Mouse (Mus musculus) hindbrain, embryonic 16.5 days (tissue): Measurements from ENCODE around the gene Ovol3. TPM values are rescaled to one million over a fixed set of nuclear protein-coding genes. Genes with fewer than 3 reads are reported as not detected.

Experiments used
- ATAC-seq: fragments of 200-750 bp; cut with Nextera tagmentation; 2 replicates; pipeline ENCODE4 v1.8.0; 2017; ENCODE audit warnings: moderate TSS enrichment, moderate library complexity
- H3K27ac ChIP-seq: fragments of 300-500 bp; sonication (generic); 2 replicates; pipeline ENCODE4 v1.5.1; 2014; ENCODE audit warnings: low read depth, mild to moderate bottlenecking, control low read depth, low read length, moderate library complexity
- H3K27me3 ChIP-seq: fragments of 300-500 bp; sonication (generic); replicated peaks from 2 replicates; pipeline ENCODE4 v1.6.1; 2014; ENCODE audit warnings: low read length; ENCODE audit not compliant: control insufficient read depth, insufficient read depth
- H3K36me3 ChIP-seq: fragments of 300-500 bp; sonication (generic); 2 replicates; pipeline ENCODE4 v1.6.1; 2014; ENCODE audit warnings: mild to moderate bottlenecking, low read length, moderate library complexity, mixed read lengths; ENCODE audit not compliant: control insufficient read depth, insufficient read depth
- H3K4me1 ChIP-seq: fragments of 300-500 bp; sonication (generic); 2 replicates; pipeline ENCODE4 v1.6.1; 2014; ENCODE audit warnings: low read depth, low read length; ENCODE audit not compliant: control insufficient read depth, insufficient read depth
- H3K4me2 ChIP-seq: fragments of 300-500 bp; sonication (generic); 2 replicates; pipeline ENCODE4 v1.6.1; 2014; ENCODE audit warnings: mild to moderate bottlenecking, low read length, control low read depth, moderate library complexity
- H3K4me3 ChIP-seq: fragments of 300-500 bp; sonication (generic); 2 replicates; pipeline ENCODE4 v1.5.1; 2014; ENCODE audit warnings: mild to moderate bottlenecking, low read length, control low read depth, moderate library complexity
- H3K9ac ChIP-seq: fragments of 300-500 bp; sonication (generic); 2 replicates; pipeline ENCODE4 v1.6.1; 2014; ENCODE audit warnings: low read depth, mild to moderate bottlenecking, control low read depth, low read length, moderate library complexity
- H3K9me3 ChIP-seq: fragments of 300-500 bp; sonication (generic); 2 replicates; pipeline ENCODE4 v1.6.1; 2014; ENCODE audit warnings: mild to moderate bottlenecking, low read length, moderate library complexity; ENCODE audit not compliant: control insufficient read depth
- WGBS: fragments of 180-500 bp; shearing (Covaris S2); extraction: QIAGEN DNeasy Blood & Tissue Kit; methylation state at CpG from one replicate; pipeline ENCODE4 v1.1.7; 2014; 5-methylcytosine and 5-hydroxymethylcytosine counted together
- polyA plus RNA-seq: library from polyadenylated mRNA; unstranded; fragments of >200 nt; fragmentation: Nextera tagmentation; extraction: Ambion mirVana; gene quantifications from 2 replicates; pipeline ENCODE4 v1.2.1, GENCODE M21; 2015

The Ovol3 gene
- polyA plus RNA-seq, 1 experiment from 2014 or later, result not detected

GRCm38 (mm10) chr7:30193013-30193412 is 42.5 kb downstream of the Ovol3 start:
- peak overlapping the region; percentile 89; the same call in 1 of the 2 replicates for H3K27ac ChIP-seq
- H3K4me3 ChIP-seq, result peak overlapping the region; percentile 92
- H3K36me3 ChIP-seq, result peaks cover 24% of the 10 kb centered on the region
- WGBS, result 24% methylated on average over 9 of the region's 9 CpGs
- H3K4me1 ChIP-seq, result peaks cover 16% of the 10 kb centered on the region
- H3K4me2 ChIP-seq, result peak overlapping the region; percentile 66
- peak overlapping the region; percentile 89 for H3K9ac ChIP-seq
- H3K9me3 ChIP-seq, result no peaks in the 10 kb centered on the region
- H3K27me3 ChIP-seq, result no peaks in the 10 kb centered on the region
- ATAC-seq, result no peak

- no peak for ATAC-seq
- H3K4me1 ChIP-seq, result peaks cover 16% of the 10 kb centered on the region
- WGBS, result 89% methylated on average over 12 of the region's 12 CpGs
- no peak overlapping the region for H3K4me2 ChIP-seq
- H3K9me3 ChIP-seq, result no peaks in the 10 kb centered on the region
- H3K9ac ChIP-seq, result no peak overlapping the region
- H3K36me3 ChIP-seq, result peaks cover 26% of the 10 kb centered on the region
- H3K4me3 ChIP-seq, result no peak overlapping the region
- no peak overlapping the region for H3K27ac ChIP-seq
- no peaks in the 10 kb centered on the region for H3K27me3 ChIP-seq
These were observed 43.4 kb downstream of the Ovol3 start for GRCm38 (mm10) chr7:30192088-30192487.

DNA sequence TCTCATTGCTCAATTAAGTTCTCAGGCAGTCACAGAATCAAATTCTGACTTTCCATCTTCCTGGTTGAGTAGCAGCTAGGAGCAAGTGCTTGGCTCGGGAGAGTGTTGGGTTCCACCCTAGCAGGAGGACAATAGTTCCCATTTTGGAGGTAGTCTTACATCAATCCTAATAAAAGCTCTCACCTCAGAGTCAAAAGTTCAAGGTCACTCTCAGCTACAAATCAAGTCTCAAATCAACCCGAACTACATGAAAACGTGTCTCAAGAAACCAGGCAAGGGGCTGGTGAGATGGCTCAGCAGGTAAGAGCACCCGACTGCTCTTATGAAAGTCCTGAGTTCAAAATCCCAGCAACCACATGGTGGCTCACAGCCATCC is 46.4 kb downstream of the Ovol3 start:
- peaks cover 13% of the 10 kb centered on the region for H3K4me1 ChIP-seq
- no peak for ATAC-seq
- H3K9ac ChIP-seq, result no peak overlapping the region
- H3K36me3 ChIP-seq, result peaks cover 36% of the 10 kb centered on the region
- no peak overlapping the region for H3K27ac ChIP-seq
- no peaks in the 10 kb centered on the region for H3K9me3 ChIP-seq
- H3K4me3 ChIP-seq, result no peak overlapping the region
- 84% methylated on average over 4 of the region's 4 CpGs for WGBS
- no peaks in the 10 kb centered on the region for H3K27me3 ChIP-seq
- H3K4me2 ChIP-seq, result no peak overlapping the region

GRCm38 (mm10) chr7:30188344-30189115 is 47.0 kb downstream of the Ovol3 start:
- H3K36me3 ChIP-seq, result peaks cover 36% of the 10 kb centered on the region
- 93% methylated on average over 12 of the region's 12 CpGs for WGBS
- ATAC-seq, result no peak

GRCm38 (mm10) chr7:30184641-30185348 is 50.7 kb downstream of the Ovol3 start:
- Histone ChIP-seq H3K4me2 (no peak overlapping the region), H3K4me1 (no peaks in the 10 kb centered on the region; the same call in 1 of the 2 replicates), H3K36me3 (peaks cover 22% of the 10 kb centered on the region), H3K9me3 (no peaks in the 10 kb centered on the region), H3K27ac (no peak overlapping the region), H3K27me3 (no peaks in the 10 kb centered on the region), H3K9ac (no peak overlapping the region), H3K4me3 (no peak overlapping the region)
- WGBS, result 71% methylated on average over 13 of the region's 13 CpGs
- ATAC-seq, result no peak

More at GRCm38 (mm10) chr7:30188344-30189115, 47.0 kb downstream of the Ovol3 start:
- Histone ChIP-seq H3K4me3 (no peak overlapping the region), H3K4me2 (no peak overlapping the region), H3K9me3 (no peaks in the 10 kb centered on the region), H3K4me1 (peaks cover 12% of the 10 kb centered on the region), H3K9ac (no peak overlapping the region), H3K27me3 (no peaks in the 10 kb centered on the region), H3K27ac (no peak overlapping the region)

- Histone ChIP-seq H3K4me2 (peak within 1 kb of the TSS; percentile 40), H3K9me3 (no peaks in the 10 kb centered on the region), H3K36me3 (peaks cover 18% of the 10 kb centered on the region), H3K27me3 (no peaks in the 10 kb centered on the region), H3K4me3 (0 out of 2 replicates have a peak within 1 kb of the TSS, but pooled peaks have one; percentile 6), H3K27ac (no peak within 1 kb of the TSS), H3K9ac (0 out of 2 replicates have a peak within 1 kb of the TSS, but pooled peaks have one; percentile 15), H3K4me1 (no peaks in the 10 kb centered on the region; the same call in 1 of the 2 replicates)
- peak; percentile 25 for ATAC-seq
- WGBS, result under 1% methylated on average over 11 of the region's 11 CpGs
These were observed 51.6 kb downstream of the Ovol3 start, which contains the start of gene Cox7a1 for GRCm38 (mm10) chr7:30183879-30184289. Gene Cox7a1 (plus strand): TSS chr7:30184144.

Other genes starting within 250 kb of the Ovol3 start
- gene Zfp14, start 184.3 kb downstream of the Ovol3 start, polyA plus RNA-seq, result 10.7 and 11.9 TPM in 2 replicates
- 11.6 and 13.8 TPM in 2 replicates for gene Zfp82, start 162.8 kb downstream of the Ovol3 start, polyA plus RNA-seq
- gene Gm26920, start 145.3 kb downstream of the Ovol3 start, polyA plus RNA-seq, result 0.80 and 1.5 TPM in 2 replicates
- 14.4 and 14.9 TPM in 2 replicates for gene Zfp566, start 145.2 kb downstream of the Ovol3 start, polyA plus RNA-seq
- gene Zfp260, start 140.9 kb downstream of the Ovol3 start, polyA plus RNA-seq, result 69.0 and 75.5 TPM in 2 replicates
- gene Zfp382, start 113.8 kb downstream of the Ovol3 start, polyA plus RNA-seq, result 23.7 and 26.9 TPM in 2 replicates
- 8.0 and 9.2 TPM in 2 replicates for gene Zfp146, start 66.0 kb downstream of the Ovol3 start, polyA plus RNA-seq
- 5.6 and 6.8 TPM in 2 replicates for gene Cox7a1, start 51.6 kb downstream of the Ovol3 start, polyA plus RNA-seq
- gene Capns1, start 36.9 kb downstream of the Ovol3 start, polyA plus RNA-seq, result 86.0 and 94.7 TPM in 2 replicates
- gene Polr2i, start 3.8 kb downstream of the Ovol3 start, polyA plus RNA-seq, result 168 and 175 TPM in 2 replicates
- 465 and 500 TPM in 2 replicates for gene Tbcb, start 3.5 kb downstream of the Ovol3 start, polyA plus RNA-seq
- 0.66 and 0.86 TPM in 2 replicates for gene Thap8, start 44.4 kb upstream of the Ovol3 start, polyA plus RNA-seq
- gene Wdr62, start 44.7 kb upstream of the Ovol3 start, polyA plus RNA-seq, result 3.9 and 5.6 TPM in 2 replicates
- gene Clip3, start 56.0 kb upstream of the Ovol3 start, polyA plus RNA-seq, result 96.5 and 138 TPM in 2 replicates
- 124 and 131 TPM in 2 replicates for gene Alkbh6, start 73.0 kb upstream of the Ovol3 start, polyA plus RNA-seq
- gene Syne4, start 79.1 kb upstream of the Ovol3 start, polyA plus RNA-seq, result 14.6 and 14.8 TPM in 2 replicates
- 0.21 and 0.54 TPM in 2 replicates for gene E130208F15Rik, start 86.0 kb upstream of the Ovol3 start, polyA plus RNA-seq
- gene Sdhaf1, start 88.2 kb upstream of the Ovol3 start, polyA plus RNA-seq, result 16.8 and 17.0 TPM in 2 replicates
- gene Lrfn3, start 127.0 kb upstream of the Ovol3 start, polyA plus RNA-seq, result 15.8 and 16.8 TPM in 2 replicates
- 29.7 and 31.5 TPM in 2 replicates for gene Tyrobp, start 178.0 kb upstream of the Ovol3 start, polyA plus RNA-seq
- 0.95 and 0.97 TPM in 2 replicates for gene Hcst, start 184.1 kb upstream of the Ovol3 start, polyA plus RNA-seq
- 2.5 and 2.9 TPM in 2 replicates for gene Nfkbid, start 186.0 kb upstream of the Ovol3 start, polyA plus RNA-seq
- 742 and 752 TPM in 2 replicates for gene Aplp1, start 209.8 kb upstream of the Ovol3 start, polyA plus RNA-seq
- gene Kirrel2, start 222.0 kb upstream of the Ovol3 start, polyA plus RNA-seq, result 3.0 and 4.2 TPM in 2 replicates
- gene Nphs1, start 222.6 kb upstream of the Ovol3 start, polyA plus RNA-seq, result 0.98 and 1.7 TPM in 2 replicates